In the genomic region with DNA sequence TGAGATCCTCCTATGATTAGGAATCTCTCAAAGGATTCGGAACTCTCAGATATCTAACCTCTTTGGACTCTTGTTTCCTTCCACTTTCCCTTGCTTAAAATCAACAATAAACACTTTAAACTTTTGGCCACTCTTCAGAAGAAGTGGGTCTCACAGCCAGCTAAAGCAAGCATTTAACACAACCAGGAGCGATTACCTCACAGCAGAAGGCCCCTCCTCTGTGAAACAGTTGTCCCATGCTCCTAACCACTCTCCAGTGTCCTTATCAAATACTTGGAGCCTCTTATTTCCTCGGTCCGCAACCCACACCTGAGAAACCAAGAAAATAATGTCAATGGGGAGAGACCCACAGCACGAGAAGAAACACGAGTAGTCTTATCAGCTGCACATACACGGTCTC, we compare ENCODE assay signal across 30 mouse cellular contexts. TPM values are rescaled to one million over a fixed set of nuclear protein-coding genes. Genes with fewer than 3 reads are reported as not detected.
DNase-seq lines count a peak whose midpoint lies in the region; ATAC-seq and TF ChIP-seq lines count a peak whose summit lies in the region.
"Had no signal": no experiment of that assay in that cellular context is flagged by ENCODE, and none has a peak within 500 bp of the region (broad histone marks: within the 10 kb centered on the region; RNA-seq: fewer than 3 reads in every experiment).

No protein-coding gene starts in this region.

- H3K27me3 ChIP-seq in liver, adult 2 months (ENCODE audit: control insufficient read depth, insufficient read depth, low read length): no peaks in the 10 kb centered on the region
- H3K27me3 ChIP-seq in intestine, postnatal 0 days (replicated peaks; ENCODE audit: control insufficient read depth, insufficient read depth, low read length): no peaks in the 10 kb centered on the region
- no peaks in the 10 kb centered on the region for H3K27me3 ChIP-seq in midbrain, embryonic 15.5 days (replicated peaks)
- H3K27me3 ChIP-seq: embryonic facial prominence, embryonic 12.5 days; embryonic facial prominence, embryonic 15.5 days; hindbrain, embryonic 12.5 days had no signal

- no peaks in the 10 kb centered on the region for H3K9me3 ChIP-seq in intestine, postnatal 0 days (ENCODE audit: control insufficient read depth)
- H3K9me3 ChIP-seq in midbrain, embryonic 15.5 days: no peaks in the 10 kb centered on the region
- H3K9me3 ChIP-seq: embryonic facial prominence, embryonic 12.5 days; embryonic facial prominence, embryonic 15.5 days; hindbrain, embryonic 12.5 days had no signal

- H3K4me1 ChIP-seq in liver, adult 2 months (ENCODE audit: control insufficient read depth, insufficient read depth, low read length): peaks cover 24% of the 10 kb centered on the region
- no peaks in the 10 kb centered on the region for H3K4me1 ChIP-seq in lung, adult 2 months (ENCODE audit: control insufficient read depth, insufficient read depth, low read length)
- H3K4me1 ChIP-seq in intestine, postnatal 0 days (replicated peaks; ENCODE audit: control insufficient read depth, insufficient read depth, low read length): no peaks in the 10 kb centered on the region
- no peaks in the 10 kb centered on the region for H3K4me1 ChIP-seq in midbrain, embryonic 15.5 days
- H3K4me1 ChIP-seq: embryonic facial prominence, embryonic 12.5 days; embryonic facial prominence, embryonic 15.5 days; hindbrain, embryonic 12.5 days had no signal

- H3K27ac ChIP-seq in liver, adult 2 months (replicated peaks; ENCODE audit: insufficient read depth, low read depth, low read length): peak overlapping the region; percentile 29; the same call in 1 of the 2 replicates
- peak overlapping the region; percentile 79 for H3K27ac ChIP-seq in intestine, postnatal 0 days (ENCODE audit: low read depth, low read length)
- H3K27ac ChIP-seq in midbrain, embryonic 15.5 days: no peak overlapping the region
- H3K27ac ChIP-seq: embryonic facial prominence, embryonic 12.5 days; embryonic facial prominence, embryonic 15.5 days; gastrocnemius, adult 2 months; hindbrain, embryonic 12.5 days had no signal

- WGBS in liver, adult 2 months: 91% methylated on average over 7 of the region's 7 CpGs
- 72% methylated on average over 7 of the region's 7 CpGs for WGBS in lung, adult 2 months
- 71% methylated on average over 7 of the region's 7 CpGs for WGBS in intestine, postnatal 0 days
- 97% methylated on average over 7 of the region's 7 CpGs for WGBS in midbrain, embryonic 15.5 days

- no peak overlapping the region for H3K9ac ChIP-seq in liver, adult 2 months (ENCODE audit: low read depth, low read length)
- H3K9ac ChIP-seq in intestine, postnatal 0 days (ENCODE audit: low read depth, low read length): no peak overlapping the region
- no peak overlapping the region for H3K9ac ChIP-seq in midbrain, embryonic 15.5 days
- H3K9ac ChIP-seq: embryonic facial prominence, embryonic 12.5 days; embryonic facial prominence, embryonic 15.5 days; forebrain, postnatal 0 days; hindbrain, embryonic 12.5 days had no signal

- DNase-seq in cerebellum, adult 11-12 months: peak; percentile 0
- no peak for DNase-seq in cerebellum, postnatal 14 days
- no peak for DNase-seq in liver, adult 2 months (ENCODE audit: extremely low read depth, low read depth, low spot score)
- no peak for DNase-seq in liver
- DNase-seq in lung, postnatal 25 days (ENCODE audit: low spot score): peak; percentile 35
- DNase-seq in lung, adult 2 months: no peak
- DNase-seq: adrenal gland, adult 8-10 months; adrenal gland, postnatal 25 days; cerebellum, adult 18-20 months; cerebellum, adult 9-10 months; forebrain, postnatal 0 days; gastrocnemius, adult 2 months; gastrocnemius, postnatal 14 days had no signal

- H3K36me3 ChIP-seq in liver, adult 2 months (ENCODE audit: control insufficient read depth, insufficient read depth, low read length): peaks cover 27% of the 10 kb centered on the region
- H3K36me3 ChIP-seq in intestine, postnatal 0 days (ENCODE audit: control insufficient read depth, insufficient read depth): peaks cover 69% of the 10 kb centered on the region
- peaks cover 64% of the 10 kb centered on the region for H3K36me3 ChIP-seq in midbrain, embryonic 15.5 days (replicated peaks)

- TF ChIP-seq CTCF in liver, adult 2 months (IDR thresholded peaks at IDR 0.05; ENCODE audit: low read depth, low read length): no peak
- TF ChIP-seq CTCF in lung, adult 2 months (IDR thresholded peaks at IDR 0.05; ENCODE audit: insufficient read depth, low read length): no peak
- no peak for TF ChIP-seq CTCF in intestine, postnatal 0 days (IDR thresholded peaks at IDR 0.05; ENCODE audit: low read depth)

- no peak for TF ChIP-seq POLR2A in liver, adult 2 months (IDR thresholded peaks at IDR 0.05; ENCODE audit: extremely low read depth, insufficient read depth, low read length)
- TF ChIP-seq POLR2A in lung, adult 2 months (IDR thresholded peaks at IDR 0.05; ENCODE audit: borderline replicate concordance, extremely low read depth, low read depth, low read length): no peak

- no peak for ATAC-seq in intestine, postnatal 0 days
- no peak for ATAC-seq in midbrain, embryonic 15.5 days (replicated peaks)
- ATAC-seq: activated CD4-positive, CD25-positive, alpha-beta regulatory T cell, adult 4 months; forebrain, embryonic 14.5 days; forebrain, postnatal 0 days had no signal

- no peak overlapping the region for H3K4me3 ChIP-seq in liver, adult 2 months (ENCODE audit: insufficient read depth, low read depth, low read length)
- no peak overlapping the region for H3K4me3 ChIP-seq in lung, adult 2 months (replicated peaks; ENCODE audit: extremely low read depth, low read depth, low read length)
- no peak overlapping the region for H3K4me3 ChIP-seq in intestine, postnatal 0 days (ENCODE audit: low read depth, low read length)
- no peak overlapping the region for H3K4me3 ChIP-seq in midbrain, embryonic 15.5 days
- H3K4me3 ChIP-seq: embryonic facial prominence, embryonic 12.5 days; embryonic facial prominence, embryonic 15.5 days; gastrocnemius, adult 2 months; hindbrain, embryonic 12.5 days had no signal

- peak overlapping the region; percentile 24; the same call in 1 of the 2 replicates for H3K4me2 ChIP-seq in intestine, postnatal 0 days (replicated peaks; ENCODE audit: low read depth)
- no peak overlapping the region for H3K4me2 ChIP-seq in midbrain, embryonic 15.5 days
- H3K4me2 ChIP-seq: embryonic facial prominence, embryonic 12.5 days; embryonic facial prominence, embryonic 15.5 days; heart, embryonic 11.5 days; hindbrain, embryonic 12.5 days had no signal

- H3K79me2 ChIP-seq in liver, adult 2 months (ENCODE audit: control insufficient read depth, insufficient read depth, low read length): no peaks in the 10 kb centered on the region

RNA-seq across cellular contexts. Expression of a gene that starts 9.8 kb away (rescaled TPM):
- total RNA-seq in liver, adult 2 months (2014; rRNA removed): 8.0 and 9.0 TPM in 2 replicates
- 5.9 and 6.6 TPM in 2 replicates for polyA plus RNA-seq in liver, adult 2 months (2012; rRNA removed)
- polyA plus RNA-seq in lung, adult 2 months (2012; rRNA removed): 8.1 and 13.1 TPM in 2 replicates
- polyA plus RNA-seq in intestine, postnatal 0 days (2015; fragmentation: Nextera tagmentation; extraction: Ambion mirVana): 21.0 and 22.8 TPM in 2 replicates
- 9.3 and 11.6 TPM in 2 replicates for polyA plus RNA-seq in midbrain, embryonic 15.5 days (2015; fragmentation: Nextera tagmentation; extraction: Ambion mirVana)

RNA-seq across cellular contexts. Expression of a gene that starts 10.1 kb away (rescaled TPM):
- 2.4 and 2.6 TPM in 2 replicates for total RNA-seq in liver, adult 2 months (2014; rRNA removed)
- polyA plus RNA-seq in liver, adult 2 months (2012; rRNA removed): 7.6 and 8.6 TPM in 2 replicates
- 24.2 and 25.2 TPM in 2 replicates for polyA plus RNA-seq in lung, adult 2 months (2012; rRNA removed)
- polyA plus RNA-seq in intestine, postnatal 0 days (2015; fragmentation: Nextera tagmentation; extraction: Ambion mirVana): 8.9 and 9.7 TPM in 2 replicates
- polyA plus RNA-seq in midbrain, embryonic 15.5 days (2015; fragmentation: Nextera tagmentation; extraction: Ambion mirVana): 22.9 and 23.2 TPM in 2 replicates

RNA-seq across cellular contexts. Expression of a gene that starts 35.1 kb away (rescaled TPM):
- total RNA-seq in liver, adult 2 months (2014; rRNA removed): not detected in 2 replicates
- not detected in 2 replicates for polyA plus RNA-seq in liver, adult 2 months (2012; rRNA removed)
- polyA plus RNA-seq in lung, adult 2 months (2012; rRNA removed): 0.06 TPM in 1 of 2 replicates, not detected in the other
- polyA plus RNA-seq in intestine, postnatal 0 days (2015; fragmentation: Nextera tagmentation; extraction: Ambion mirVana): not detected in 2 replicates
- not detected in 2 replicates for polyA plus RNA-seq in midbrain, embryonic 15.5 days (2015; fragmentation: Nextera tagmentation; extraction: Ambion mirVana)
- total RNA-seq: adrenal gland, adult 8-10 months; adrenal gland, postnatal 25 days; common myeloid progenitor, adult 5-6 weeks; ES-E14; gastrocnemius, adult 2 months; gastrocnemius, postnatal 14 days; gastrocnemius, postnatal 4 days; heart, adult 8-10 months; heart, postnatal 25 days; hematopoietic stem cell, adult 5-6 weeks had no signal
- polyA plus RNA-seq: activated CD4-positive, CD25-positive, alpha-beta regulatory T cell, adult 4 months; brain, embryonic 14.5 days; embryonic facial prominence, embryonic 12.5 days; forebrain, embryonic 11.5 days; forebrain, embryonic 14.5 days; heart, postnatal 0 days; hindbrain, embryonic 12.5 days had no signal

Comparison
In these comparisons a context has a peak if more than half of its experiments do, and no peak if none do; other contexts are left out.
1. DNase-seq: peak in cerebellum, adult 11-12 months (single experiment) and lung, postnatal 25 days (single experiment); none in cerebellum, postnatal 14 days (0 of 2), liver, adult 2 months (single experiment), liver (single experiment) and lung, adult 2 months (single experiment).